Mouse (Mus musculus): ENCODE measurements at regions not wholly inside any gene's neighbourhood (a gene's known extent, or its start where the extent isn't known, plus 50 kb on each side); places are given as distances from the start of the nearest gene placed in this dataset.

- no peak for DNase-seq (ENCODE audit: low spot score)
Observed at GRCm38 (mm10) chr12:32741465-32741864, 77.9 kb upstream of the Nampt start.

DNA sequence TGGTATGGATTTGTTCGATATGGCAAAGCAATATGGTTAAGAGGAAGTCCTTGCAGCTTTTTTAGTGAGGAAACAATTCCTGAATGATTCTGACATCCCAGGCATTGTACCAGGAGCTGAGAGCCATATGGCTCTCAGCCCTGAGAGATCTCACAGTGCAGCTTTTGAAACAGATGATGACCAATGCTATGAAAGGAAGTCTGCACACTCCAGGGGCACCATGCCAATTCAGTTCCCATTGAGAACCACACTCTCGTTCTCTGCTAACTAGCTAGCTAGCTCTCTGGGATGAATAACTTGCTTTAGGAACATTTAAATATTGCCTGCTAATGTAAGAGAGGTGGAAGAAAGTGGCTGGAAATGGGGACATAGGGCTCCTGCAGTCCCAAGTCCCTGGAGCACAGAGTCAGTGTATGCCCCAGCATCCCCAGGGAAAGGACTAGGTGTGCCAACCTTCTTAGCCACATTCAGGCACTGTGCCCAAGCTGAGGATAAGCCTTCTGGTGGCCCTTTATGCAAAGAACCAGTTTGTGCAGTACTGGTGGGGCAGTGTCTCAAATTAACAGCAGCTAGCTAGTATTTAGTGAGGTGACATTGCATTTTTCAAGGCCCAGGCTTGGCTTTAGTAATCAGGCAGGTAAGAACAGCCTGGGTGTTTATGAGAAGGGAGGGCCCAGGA lies 61.8 kb upstream of the Nampt start:
- DNase-seq (ENCODE audit: low spot score): no peak

DNA sequence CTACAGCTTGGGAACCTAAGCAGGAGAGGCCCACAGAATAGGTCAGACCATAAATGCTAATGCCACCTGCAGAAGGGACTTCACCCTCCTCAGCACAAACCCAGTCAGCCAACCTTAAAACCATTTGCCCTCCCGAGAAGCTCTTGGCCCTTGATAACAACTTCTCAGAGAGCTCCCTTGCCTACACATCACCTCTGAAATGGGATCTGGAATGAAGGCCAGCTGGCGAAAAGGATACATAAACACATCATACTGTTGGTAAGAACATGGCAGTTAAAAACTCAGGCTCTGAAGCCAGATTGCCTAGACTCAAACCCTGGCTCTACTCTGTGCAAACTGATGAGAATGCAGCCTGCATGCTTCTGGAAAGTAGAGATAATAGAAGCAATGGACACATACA lies 61.2 kb upstream of the Nampt start:
- DNase-seq (ENCODE audit: low spot score): no peak

DNA sequence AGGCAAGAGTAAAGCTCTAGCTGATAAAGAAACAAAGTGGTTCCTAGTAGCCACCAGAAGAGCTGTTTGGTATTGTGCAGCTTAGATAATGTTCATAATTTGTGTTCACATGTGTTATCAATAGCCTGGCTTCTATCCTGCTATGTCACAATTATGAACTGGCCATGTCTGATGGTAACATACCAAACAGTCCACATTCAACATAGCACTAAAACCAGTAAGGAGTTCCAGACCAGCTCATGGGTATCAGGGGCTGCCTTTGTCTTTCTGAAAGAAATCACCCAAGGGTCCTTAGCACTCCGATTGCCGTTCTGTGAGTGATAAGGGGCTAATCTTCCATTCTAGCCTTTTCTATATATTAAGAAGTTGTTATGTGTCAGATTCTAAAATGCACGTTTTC lies 58.7 kb upstream of the Nampt start:
- no peak for DNase-seq (ENCODE audit: low spot score)

DNA sequence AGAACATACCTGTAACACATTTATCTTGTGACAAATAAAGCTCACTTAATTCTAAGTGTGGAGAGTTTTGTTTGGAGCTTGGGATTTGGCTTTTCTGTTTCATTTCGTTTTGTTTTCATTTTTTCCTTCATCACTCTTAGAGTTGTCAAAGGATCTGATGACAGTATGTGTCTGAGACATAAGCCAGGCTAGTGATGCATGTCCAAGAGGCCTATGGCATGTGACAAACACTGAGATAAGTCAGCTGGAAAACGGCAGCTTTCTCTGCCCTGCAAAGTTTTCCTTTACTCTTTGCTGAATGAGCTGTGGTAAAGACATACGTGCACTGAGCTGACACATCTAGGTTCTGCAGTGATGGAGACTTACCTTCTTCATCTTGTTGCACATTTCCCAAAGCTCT lies 58.3 kb upstream of the Nampt start:
- no peak for DNase-seq (ENCODE audit: low spot score)

GRCm38 (mm10) chr12:32764271-32764670 lies 55.1 kb upstream of the Nampt start:
- DNase-seq (ENCODE audit: low spot score): no peak

- no peak for DNase-seq (ENCODE audit: low spot score)
Observed at GRCm38 (mm10) chr12:32764747-32765146, 54.6 kb upstream of the Nampt start.

DNA sequence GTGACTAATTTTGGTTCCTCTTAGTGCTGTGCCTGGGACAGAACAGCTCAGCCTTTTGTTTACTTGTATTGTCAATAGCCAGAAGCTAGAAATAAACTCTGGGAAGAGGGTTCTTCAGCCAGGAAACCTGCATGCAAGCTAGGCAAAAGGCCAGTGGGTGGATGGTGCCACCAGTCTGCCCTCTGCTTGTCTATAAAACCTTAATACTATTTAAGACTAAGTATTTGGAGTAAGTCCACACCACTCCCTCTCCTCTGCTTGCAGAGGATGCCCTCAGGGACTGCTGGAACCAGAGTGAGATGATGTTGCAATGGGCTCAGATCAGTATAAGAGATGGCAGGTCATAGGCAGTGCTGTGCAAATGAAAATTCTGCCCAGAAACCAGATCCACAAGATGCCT lies 53.5 kb upstream of the Nampt start:
- no peak for DNase-seq (ENCODE audit: low spot score)

DNA sequence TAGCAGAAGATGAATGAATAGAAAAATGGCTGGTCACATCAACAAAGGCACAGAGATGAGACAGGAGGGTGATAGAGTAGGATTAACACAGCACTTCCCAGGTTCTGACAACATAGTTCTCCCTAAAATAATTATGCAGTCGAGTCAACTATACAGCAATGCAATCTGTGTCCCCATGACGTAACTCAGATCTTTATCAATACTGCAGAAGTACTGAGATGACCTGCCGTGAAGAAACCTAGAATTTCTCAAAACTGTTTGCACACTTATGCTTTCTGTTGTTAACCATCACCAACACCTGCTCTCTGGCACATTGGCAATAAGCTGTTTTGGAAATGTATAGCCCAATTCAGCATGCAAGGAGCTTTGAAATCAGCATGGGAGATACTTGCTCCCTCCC lies 52.8 kb upstream of the Nampt start:
- no peak for DNase-seq (ENCODE audit: low spot score)

GRCm38 (mm10) chr12:32767206-32768081 lies 51.9 kb upstream of the Nampt start:
- DNase-seq (ENCODE audit: low spot score): no peak

- DNase-seq (ENCODE audit: low spot score): no peak
Observed at GRCm38 (mm10) chr12:32768082-32768743, 51.1 kb upstream of the Nampt start.

- DNase-seq (ENCODE audit: low spot score): no peak
Observed at GRCm38 (mm10) chr12:32768744-32769535, 50.4 kb upstream of the Nampt start.
